Mouse (Mus musculus) embryonic facial prominence, embryonic 14.5 days (tissue): ENCODE results near the gene Cox15. TPM values are rescaled to one million over a fixed set of nuclear protein-coding genes. Genes with fewer than 3 reads are reported as not detected.
A peak's percentile ranks its signal among the peaks of the same experiment; 100 is the strongest.

Source experiments
- ATAC-seq: fragments of 200-750 bp; cut with Nextera tagmentation; 2 replicates; pipeline ENCODE4 v1.8.0; 2017; ENCODE audit warnings: low read depth, moderate number of reproducible peaks, moderate TSS enrichment
- DNase-seq: peaks from one replicate; pipeline ENCODE4 v3.0.0-alpha.2; 2015; ENCODE audit warnings: low spot score
- H3K27ac ChIP-seq: fragments of 300-500 bp; sonication (generic); replicated peaks from 2 replicates; pipeline ENCODE4 v1.5.1; 2014; ENCODE audit warnings: low read depth, mild to moderate bottlenecking, low read length, moderate library complexity
- H3K27me3 ChIP-seq: fragments of 300-500 bp; sonication (generic); replicated peaks from 2 replicates; pipeline ENCODE4 v1.6.1; 2014; ENCODE audit warnings: low read length; ENCODE audit not compliant: control insufficient read depth, insufficient read depth
- H3K36me3 ChIP-seq: fragments of 300-500 bp; sonication (generic); 2 replicates; pipeline ENCODE4 v1.6.1; 2014; ENCODE audit warnings: low read length, mixed read lengths; ENCODE audit not compliant: control insufficient read depth, insufficient read depth
- H3K4me1 ChIP-seq: fragments of 300-500 bp; sonication (generic); 2 replicates; pipeline ENCODE4 v1.6.1; 2014; ENCODE audit warnings: antibody characterized with exemption, low read length; ENCODE audit not compliant: control insufficient read depth, insufficient read depth
- H3K4me2 ChIP-seq: fragments of 300-500 bp; sonication (generic); 2 replicates; pipeline ENCODE4 v1.6.1; 2014; ENCODE audit warnings: low read depth, mild to moderate bottlenecking, low read length, moderate library complexity, mixed read lengths
- H3K4me3 ChIP-seq: fragments of 300-500 bp; sonication (generic); 2 replicates; pipeline ENCODE4 v1.5.1; 2014; ENCODE audit warnings: low read depth, mild to moderate bottlenecking, low read length
- H3K9ac ChIP-seq: fragments of 300-500 bp; sonication (generic); 2 replicates; pipeline ENCODE4 v1.6.1; 2014; ENCODE audit warnings: low read depth, mild to moderate bottlenecking, low read length, moderate library complexity, mixed read lengths
- H3K9me3 ChIP-seq: fragments of 300-500 bp; sonication (generic); 2 replicates; pipeline ENCODE4 v1.6.1; 2016; ENCODE audit warnings: low read length; ENCODE audit not compliant: control insufficient read depth
- WGBS: fragments of 180-500 bp; shearing (Covaris S2); extraction: QIAGEN DNeasy Blood & Tissue Kit; methylation state at CpG from one replicate; pipeline ENCODE4 v1.1.7; 2014; 5-methylcytosine and 5-hydroxymethylcytosine counted together
- polyA plus RNA-seq: library from polyadenylated mRNA; unstranded; fragments of >200 nt; fragmentation: Nextera tagmentation; extraction: Ambion mirVana; gene quantifications from 2 replicates; pipeline ENCODE4 v1.2.1, GENCODE M21; 2014

The Cox15 gene
- polyA plus RNA-seq, 1 experiment from 2014 or later: 7.0 TPM

- Histone ChIP-seq H3K27me3 (no peaks in the 10 kb centered on the region), H3K27ac (no peak overlapping the region; the same call in 1 of the 2 replicates), H3K4me2 (peak overlapping the region; percentile 50), H3K36me3 (peaks cover 49% of the 10 kb centered on the region), H3K4me1 (no peaks in the 10 kb centered on the region), H3K9me3 (no peaks in the 10 kb centered on the region), H3K4me3 (peak overlapping the region; percentile 27), H3K9ac (0 out of 2 replicates have a peak overlapping the region, but pooled peaks have one; percentile 45)
- ATAC-seq (peak; percentile 44; the same call in 1 of the 2 replicates), DNase-seq (peak; percentile 16)
- 49% methylated on average over 22 of the region's 22 CpGs for WGBS
Measured at GRCm38 (mm10) chr19:43729296-43730036, 23.3 kb downstream of the Cox15 start.

- ATAC-seq: no peak
- 92% methylated on average over 15 of the region's 15 CpGs for WGBS
Measured at GRCm38 (mm10) chr19:43726510-43727146, 26.2 kb downstream of the Cox15 start.

GRCm38 (mm10) chr19:43724821-43725220 is 28.0 kb downstream of the Cox15 start:
- H3K9me3 ChIP-seq: no peaks in the 10 kb centered on the region
- H3K4me2 ChIP-seq: no peak overlapping the region
- no peak overlapping the region for H3K27ac ChIP-seq
- 89% methylated on average over 7 of the region's 7 CpGs for WGBS
- H3K4me3 ChIP-seq: no peak overlapping the region
- no peak for ATAC-seq
- no peak for DNase-seq
- peaks cover 63% of the 10 kb centered on the region for H3K36me3 ChIP-seq
- H3K9ac ChIP-seq: no peak overlapping the region
- H3K4me1 ChIP-seq: no peaks in the 10 kb centered on the region
- H3K27me3 ChIP-seq: no peaks in the 10 kb centered on the region

More at GRCm38 (mm10) chr19:43726510-43727146, 26.2 kb downstream of the Cox15 start:
- H3K4me3 ChIP-seq: no peak overlapping the region
- H3K9ac ChIP-seq: no peak overlapping the region
- no peaks in the 10 kb centered on the region for H3K4me1 ChIP-seq
- H3K4me2 ChIP-seq: no peak overlapping the region
- no peaks in the 10 kb centered on the region for H3K9me3 ChIP-seq
- DNase-seq: no peak
- no peaks in the 10 kb centered on the region for H3K27me3 ChIP-seq
- H3K27ac ChIP-seq: no peak overlapping the region
- peaks cover 48% of the 10 kb centered on the region for H3K36me3 ChIP-seq

GRCm38 (mm10) chr19:43724194-43724593 is 28.6 kb downstream of the Cox15 start:
- ATAC-seq (no peak), DNase-seq (no peak)
- Histone ChIP-seq H3K36me3 (peaks cover 65% of the 10 kb centered on the region), H3K27me3 (no peaks in the 10 kb centered on the region), H3K4me3 (no peak overlapping the region), H3K4me2 (no peak overlapping the region), H3K9ac (no peak overlapping the region), H3K27ac (no peak overlapping the region), H3K9me3 (no peaks in the 10 kb centered on the region), H3K4me1 (no peaks in the 10 kb centered on the region)
- 93% methylated on average over 20 of the region's 20 CpGs for WGBS

GRCm38 (mm10) chr19:43723501-43723900 is 29.3 kb downstream of the Cox15 start:
- 73% methylated on average over 10 of the region's 10 CpGs for WGBS
- Histone ChIP-seq H3K4me1 (no peaks in the 10 kb centered on the region), H3K36me3 (peaks cover 58% of the 10 kb centered on the region), H3K9me3 (no peaks in the 10 kb centered on the region), H3K27me3 (no peaks in the 10 kb centered on the region), H3K27ac (no peak overlapping the region), H3K4me2 (no peak overlapping the region), H3K9ac (no peak overlapping the region), H3K4me3 (no peak overlapping the region)
- no peak for DNase-seq
- ATAC-seq: no peak

GRCm38 (mm10) chr19:43722891-43723290 is 29.9 kb downstream of the Cox15 start:
- DNase-seq (no peak), ATAC-seq (no peak)
- Histone ChIP-seq H3K4me2 (no peak overlapping the region), H3K36me3 (peaks cover 58% of the 10 kb centered on the region), H3K9me3 (no peaks in the 10 kb centered on the region), H3K4me3 (no peak overlapping the region), H3K27ac (no peak overlapping the region), H3K4me1 (no peaks in the 10 kb centered on the region), H3K27me3 (no peaks in the 10 kb centered on the region), H3K9ac (no peak overlapping the region)
- WGBS: 86% methylated on average over 5 of the region's 8 CpGs

GRCm38 (mm10) chr19:43720061-43720460 is 32.7 kb downstream of the Cox15 start:
- ATAC-seq: no peak
- H3K27ac ChIP-seq: no peak overlapping the region
- no peaks in the 10 kb centered on the region for H3K4me1 ChIP-seq
- no peak overlapping the region for H3K9ac ChIP-seq
- H3K36me3 ChIP-seq: peaks cover 54% of the 10 kb centered on the region
- H3K9me3 ChIP-seq: no peaks in the 10 kb centered on the region
- no peak overlapping the region for H3K4me3 ChIP-seq
- 96% methylated on average over 11 of the region's 11 CpGs for WGBS
- H3K27me3 ChIP-seq: no peaks in the 10 kb centered on the region
- no peak overlapping the region for H3K4me2 ChIP-seq
- no peak for DNase-seq

GRCm38 (mm10) chr19:43711971-43712370 is 40.8 kb downstream of the Cox15 start:
- Histone ChIP-seq H3K4me1 (no peaks in the 10 kb centered on the region), H3K27me3 (no peaks in the 10 kb centered on the region), H3K9me3 (no peaks in the 10 kb centered on the region), H3K36me3 (peaks cover 48% of the 10 kb centered on the region), H3K9ac (no peak overlapping the region), H3K27ac (no peak overlapping the region), H3K4me2 (no peak overlapping the region), H3K4me3 (no peak overlapping the region)
- WGBS: 75% methylated on average over 5 of the region's 5 CpGs
- ATAC-seq (no peak), DNase-seq (no peak)
